In the genomic region with DNA sequence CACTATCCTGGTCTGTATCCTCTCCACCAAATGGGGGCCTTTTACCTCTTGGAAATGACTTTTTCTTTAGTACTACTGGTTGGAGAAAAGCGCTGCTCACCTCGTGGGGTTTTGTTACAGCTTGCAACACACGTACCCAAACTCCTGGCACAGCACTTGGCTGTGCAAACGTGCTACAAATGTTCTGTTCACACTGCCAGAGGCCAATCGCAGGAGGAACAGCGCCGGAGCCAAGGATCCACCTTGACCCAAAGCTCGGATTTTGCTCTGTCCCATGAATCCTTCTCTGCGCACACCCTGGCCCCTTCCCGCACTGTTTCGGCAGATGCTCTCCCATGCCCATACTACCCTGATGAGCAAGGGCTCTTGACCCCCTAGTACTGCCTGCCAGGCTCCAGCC, we compare ENCODE assay signal across 7 mouse cellular contexts. TPM values are rescaled to one million over a fixed set of nuclear protein-coding genes. Genes with fewer than 3 reads are reported as not detected.
DNase-seq lines count a peak whose midpoint lies in the region; ATAC-seq and TF ChIP-seq lines count a peak whose summit lies in the region.

No protein-coding gene starts in this region.

- no peak for TF ChIP-seq CTCF in ES-Bruce4 (IDR thresholded peaks at IDR 0.05; ENCODE audit: low read depth, low read length)

- no peak overlapping the region for H3K27ac ChIP-seq in hindbrain, embryonic 12.5 days
- H3K27ac ChIP-seq in hindbrain, embryonic 10.5 days, result no peak overlapping the region
- no peak overlapping the region for H3K27ac ChIP-seq in ES-Bruce4 (ENCODE audit: insufficient read depth, low read length)
- H3K27ac ChIP-seq in embryonic facial prominence, embryonic 10.5 days (replicated peaks), result no peak overlapping the region
- no peak overlapping the region for H3K27ac ChIP-seq in liver, embryonic 12.5 days

- 0 out of 2 replicates have a peak, but pooled peaks cover 3% of the 10 kb centered on the region for H3K4me1 ChIP-seq in hindbrain, embryonic 12.5 days
- H3K4me1 ChIP-seq in hindbrain, embryonic 10.5 days (replicated peaks), result peaks cover 15% of the 10 kb centered on the region
- no peaks in the 10 kb centered on the region for H3K4me1 ChIP-seq in ES-Bruce4 (ENCODE audit: control insufficient read depth, insufficient read depth, low read length)
- H3K4me1 ChIP-seq in embryonic facial prominence, embryonic 10.5 days, result peaks cover 14% of the 10 kb centered on the region; the same call in 1 of the 2 replicates
- peaks cover 20% of the 10 kb centered on the region for H3K4me1 ChIP-seq in liver, embryonic 12.5 days

- no peaks in the 10 kb centered on the region for H3K9me3 ChIP-seq in hindbrain, embryonic 12.5 days (replicated peaks)
- no peaks in the 10 kb centered on the region for H3K9me3 ChIP-seq in hindbrain, embryonic 10.5 days
- H3K9me3 ChIP-seq in ES-Bruce4 (replicated peaks; ENCODE audit: control insufficient read depth, insufficient read depth, low read length, poor library complexity, severe bottlenecking), result no peaks in the 10 kb centered on the region
- no peaks in the 10 kb centered on the region for H3K9me3 ChIP-seq in embryonic facial prominence, embryonic 10.5 days
- no peaks in the 10 kb centered on the region for H3K9me3 ChIP-seq in liver, embryonic 12.5 days (replicated peaks)

- no peak for TF ChIP-seq POLR2A in ES-Bruce4 (IDR thresholded peaks at IDR 0.05; ENCODE audit: insufficient read depth, low read length)

- no peak overlapping the region for H3K4me3 ChIP-seq in hindbrain, embryonic 12.5 days
- H3K4me3 ChIP-seq in hindbrain, embryonic 10.5 days, result no peak overlapping the region
- H3K4me3 ChIP-seq in ES-Bruce4 (ENCODE audit: low read depth, low read length), result peak overlapping the region; percentile 48
- peak overlapping the region; percentile 41 for H3K4me3 ChIP-seq in embryonic facial prominence, embryonic 10.5 days
- H3K4me3 ChIP-seq in liver, embryonic 12.5 days, result 0 out of 2 replicates have a peak overlapping the region, but pooled peaks have one; percentile 24

- peaks cover 20% of the 10 kb centered on the region for H3K36me3 ChIP-seq in hindbrain, embryonic 12.5 days
- peaks cover 30% of the 10 kb centered on the region for H3K36me3 ChIP-seq in hindbrain, embryonic 10.5 days
- no peaks in the 10 kb centered on the region for H3K36me3 ChIP-seq in ES-Bruce4 (ENCODE audit: control insufficient read depth, insufficient read depth, low read length, poor library complexity, severe bottlenecking)
- peaks cover 32% of the 10 kb centered on the region for H3K36me3 ChIP-seq in embryonic facial prominence, embryonic 10.5 days (replicated peaks)
- H3K36me3 ChIP-seq in liver, embryonic 12.5 days, result peaks cover 30% of the 10 kb centered on the region

- ATAC-seq in hindbrain, embryonic 12.5 days (ENCODE audit: low FRiP score), result no peak
- ATAC-seq in liver, embryonic 12.5 days, result no peak
- ATAC-seq in inflammation-experienced regulatory T-cells, adult 6 months, result no peak

- no peak for DNase-seq in hindbrain, embryonic 10.5 days (ENCODE audit: low spot score)
- no peak for DNase-seq in embryonic facial prominence, embryonic 10.5 days (ENCODE audit: low spot score)
- no peak for DNase-seq in ovary, adult 18-20 months (ENCODE audit: low spot score)

- 0 out of 2 replicates have a peak overlapping the region, but pooled peaks have one; percentile 9 for H3K4me2 ChIP-seq in hindbrain, embryonic 12.5 days (replicated peaks)
- H3K4me2 ChIP-seq in liver, embryonic 12.5 days, result peak overlapping the region; percentile 46

- WGBS in hindbrain, embryonic 12.5 days, result 48% methylated on average over 11 of the region's 11 CpGs
- 48% methylated on average over 11 of the region's 11 CpGs for whole genome bisulfite sequencing in hindbrain, embryonic 10.5 days
- 50% methylated on average over 11 of the region's 11 CpGs for WGBS in embryonic facial prominence, embryonic 10.5 days
- 43% methylated on average over 11 of the region's 11 CpGs for WGBS in liver, embryonic 12.5 days (ENCODE audit: insufficient replicate concordance)

- no peak for TF ChIP-seq EP300 in ES-Bruce4 (IDR thresholded peaks at IDR 0.05; ENCODE audit: insufficient read depth, low read depth, low read length)

- H3K27me3 ChIP-seq in hindbrain, embryonic 12.5 days, result peaks cover 21% of the 10 kb centered on the region
- peaks cover 22% of the 10 kb centered on the region for H3K27me3 ChIP-seq in hindbrain, embryonic 10.5 days (ENCODE audit: insufficient read depth, poor library complexity, severe bottlenecking)
- no peaks in the 10 kb centered on the region for H3K27me3 ChIP-seq in ES-Bruce4 (ENCODE audit: control insufficient read depth, insufficient read depth, low read length, poor library complexity, severe bottlenecking)
- H3K27me3 ChIP-seq in embryonic facial prominence, embryonic 10.5 days (replicated peaks; ENCODE audit: low read depth, poor library complexity, severe bottlenecking), result peaks cover 28% of the 10 kb centered on the region
- H3K27me3 ChIP-seq in liver, embryonic 12.5 days (replicated peaks), result peaks cover 26% of the 10 kb centered on the region

- H3K9ac ChIP-seq in hindbrain, embryonic 12.5 days, result peak overlapping the region; percentile 41; the same call in 1 of the 2 replicates
- H3K9ac ChIP-seq in ES-Bruce4 (ENCODE audit: low read depth, poor library complexity, severe bottlenecking), result peak overlapping the region; percentile 7
- peak overlapping the region; percentile 27; the same call in 1 of the 2 replicates for H3K9ac ChIP-seq in liver, embryonic 12.5 days

RNA-seq across cellular contexts. Expression of a gene that starts 0.5 kb away (rescaled TPM):
- 0.33 and 0.49 TPM in 2 replicates for polyA plus RNA-seq in hindbrain, embryonic 12.5 days (2016; fragmentation: Nextera tagmentation; extraction: Ambion mirVana)
- 0.18 and 0.36 TPM in 2 replicates for polyA plus RNA-seq in hindbrain, embryonic 10.5 days (2016; fragmentation: Nextera tagmentation; extraction: Ambion mirVana)
- polyA plus RNA-seq in ES-Bruce4 (2011; ENCODE audit: insufficient read depth, insufficient read length, low read depth, missing spikeins), result 3.9 and 4.1 TPM in 2 replicates
- 0.51 and 0.57 TPM in 2 replicates for polyA plus RNA-seq in embryonic facial prominence, embryonic 10.5 days (2016; fragmentation: Nextera tagmentation; extraction: Ambion mirVana)
- 5.8 and 6.7 TPM in 2 replicates for polyA plus RNA-seq in liver, embryonic 12.5 days (2016; fragmentation: Nextera tagmentation; extraction: Ambion mirVana)
- polyA plus RNA-seq in inflammation-experienced regulatory T-cells, adult 6 months (2017; shearing (Covaris generic)), result 1 to 10 TPM in 1 of 3 experiments, under 1 TPM in 2; 0.40 to 2.3 (median 0.72) TPM

RNA-seq across cellular contexts. Expression of a gene that starts 17.2 kb away (rescaled TPM):
- 33.9 and 38.0 TPM in 2 replicates for polyA plus RNA-seq in hindbrain, embryonic 12.5 days (2016; fragmentation: Nextera tagmentation; extraction: Ambion mirVana)
- polyA plus RNA-seq in hindbrain, embryonic 10.5 days (2016; fragmentation: Nextera tagmentation; extraction: Ambion mirVana), result 24.4 and 25.7 TPM in 2 replicates
- polyA plus RNA-seq in ES-Bruce4 (2011; ENCODE audit: insufficient read depth, insufficient read length, low read depth, missing spikeins), result 13.0 and 13.4 TPM in 2 replicates
- 22.3 and 22.9 TPM in 2 replicates for polyA plus RNA-seq in embryonic facial prominence, embryonic 10.5 days (2016; fragmentation: Nextera tagmentation; extraction: Ambion mirVana)
- polyA plus RNA-seq in liver, embryonic 12.5 days (2016; fragmentation: Nextera tagmentation; extraction: Ambion mirVana), result 20.7 and 21.1 TPM in 2 replicates
- 1 to 10 TPM; 3.1 to 4.8 (median 4.6) TPM for polyA plus RNA-seq in inflammation-experienced regulatory T-cells, adult 6 months (2017; shearing (Covaris generic))

RNA-seq across cellular contexts. Expression of a gene that starts 23.5 kb away (rescaled TPM):
- 58.7 and 61.6 TPM in 2 replicates for polyA plus RNA-seq in hindbrain, embryonic 12.5 days (2016; fragmentation: Nextera tagmentation; extraction: Ambion mirVana)
- 65.8 and 73.6 TPM in 2 replicates for polyA plus RNA-seq in hindbrain, embryonic 10.5 days (2016; fragmentation: Nextera tagmentation; extraction: Ambion mirVana)
- polyA plus RNA-seq in ES-Bruce4 (2011; ENCODE audit: insufficient read depth, insufficient read length, low read depth, missing spikeins), result 31.2 and 37.2 TPM in 2 replicates
- polyA plus RNA-seq in embryonic facial prominence, embryonic 10.5 days (2016; fragmentation: Nextera tagmentation; extraction: Ambion mirVana), result 65.8 and 68.2 TPM in 2 replicates
- polyA plus RNA-seq in liver, embryonic 12.5 days (2016; fragmentation: Nextera tagmentation; extraction: Ambion mirVana), result 39.6 and 39.7 TPM in 2 replicates
- polyA plus RNA-seq in inflammation-experienced regulatory T-cells, adult 6 months (2017; shearing (Covaris generic)), result 10 to 100 TPM; 19.1 to 36.3 (median 27.8) TPM

RNA-seq across cellular contexts. Expression of a gene that starts 23.6 kb away (rescaled TPM):
- 103 and 106 TPM in 2 replicates for polyA plus RNA-seq in hindbrain, embryonic 12.5 days (2016; fragmentation: Nextera tagmentation; extraction: Ambion mirVana)
- 137 and 148 TPM in 2 replicates for polyA plus RNA-seq in hindbrain, embryonic 10.5 days (2016; fragmentation: Nextera tagmentation; extraction: Ambion mirVana)
- 97.3 and 99.4 TPM in 2 replicates for polyA plus RNA-seq in ES-Bruce4 (2011; ENCODE audit: insufficient read depth, insufficient read length, low read depth, missing spikeins)
- polyA plus RNA-seq in embryonic facial prominence, embryonic 10.5 days (2016; fragmentation: Nextera tagmentation; extraction: Ambion mirVana), result 142 and 149 TPM in 2 replicates
- polyA plus RNA-seq in liver, embryonic 12.5 days (2016; fragmentation: Nextera tagmentation; extraction: Ambion mirVana), result 48.3 and 49.1 TPM in 2 replicates
- polyA plus RNA-seq in inflammation-experienced regulatory T-cells, adult 6 months (2017; shearing (Covaris generic)), result 10 to 100 TPM; 23.2 to 25.5 (median 23.5) TPM

RNA-seq across cellular contexts. Expression of a gene that starts 35.0 kb away (rescaled TPM):
- polyA plus RNA-seq in hindbrain, embryonic 12.5 days (2016; fragmentation: Nextera tagmentation; extraction: Ambion mirVana), result 0.17 and 0.53 TPM in 2 replicates
- polyA plus RNA-seq in hindbrain, embryonic 10.5 days (2016; fragmentation: Nextera tagmentation; extraction: Ambion mirVana), result 0.43 and 0.62 TPM in 2 replicates
- 1.1 and 1.7 TPM in 2 replicates for polyA plus RNA-seq in ES-Bruce4 (2011; ENCODE audit: insufficient read depth, insufficient read length, low read depth, missing spikeins)
- polyA plus RNA-seq in embryonic facial prominence, embryonic 10.5 days (2016; fragmentation: Nextera tagmentation; extraction: Ambion mirVana), result 0.62 and 1.6 TPM in 2 replicates
- 0.60 and 0.62 TPM in 2 replicates for polyA plus RNA-seq in liver, embryonic 12.5 days (2016; fragmentation: Nextera tagmentation; extraction: Ambion mirVana)
- polyA plus RNA-seq in inflammation-experienced regulatory T-cells, adult 6 months (2017; shearing (Covaris generic)), result under 1 TPM in 2 of 3 experiments, not detected in 1; 0.44 to 0.47 TPM

Comparison
In these comparisons a context has a peak if more than half of its experiments do, and no peak if none do; other contexts are left out.
1. H3K4me3 ChIP-seq: peak in ES-Bruce4 (single experiment), embryonic facial prominence, embryonic 10.5 days (single experiment) and liver, embryonic 12.5 days (single experiment); none in hindbrain, embryonic 12.5 days (single experiment) and hindbrain, embryonic 10.5 days (single experiment).
2. Peak in every context shown above with its lines, with median percentiles within 50 percentile points of each other: H3K9ac ChIP-seq.